Mouse (Mus musculus) MN1 (cell line): Measurements from ENCODE around the gene Col27a1.
"Not testable (repeated sequence)": the region's sequence is repeated elsewhere in the genome, so short reads cannot be mapped to it uniquely, and the experiment has no call there.

ENCODE experiments used
- DNase-seq: peaks from one replicate; pipeline ENCODE4 v3.0.0-alpha.2; 2016; ENCODE audit warnings: low spot score

The Col27a1 gene

DNA sequence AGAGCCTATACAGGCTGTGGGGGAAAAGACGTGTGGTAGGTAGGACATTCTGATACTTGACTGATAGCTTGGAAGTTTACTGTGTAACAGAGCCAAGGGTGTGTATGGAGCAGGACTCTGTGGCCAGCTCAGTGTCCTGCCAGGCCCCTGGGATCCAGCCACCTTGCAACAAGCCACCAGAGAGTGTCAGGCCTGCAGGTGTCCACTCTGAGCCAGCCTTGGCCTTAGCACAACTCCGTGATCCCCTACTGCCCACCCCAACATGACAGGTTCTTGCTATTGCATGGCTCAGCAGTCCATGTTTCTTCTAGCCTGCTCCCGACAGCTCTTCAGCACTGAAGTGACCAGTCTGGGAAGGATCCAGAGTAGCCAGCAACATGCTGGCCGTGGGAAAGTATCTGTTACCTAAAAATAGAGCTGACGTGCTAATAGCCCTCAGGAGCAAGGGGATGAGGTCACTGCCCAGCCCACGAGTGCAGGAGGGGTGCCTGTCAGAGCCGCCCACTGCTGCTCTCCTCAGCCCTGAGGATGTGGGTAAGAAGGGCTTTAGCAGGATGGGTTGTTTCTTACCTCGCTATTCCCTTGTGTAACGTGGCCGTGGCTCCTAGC is 96.5 kb downstream of the Col27a1 start:
- DNase-seq: no peak

DNA sequence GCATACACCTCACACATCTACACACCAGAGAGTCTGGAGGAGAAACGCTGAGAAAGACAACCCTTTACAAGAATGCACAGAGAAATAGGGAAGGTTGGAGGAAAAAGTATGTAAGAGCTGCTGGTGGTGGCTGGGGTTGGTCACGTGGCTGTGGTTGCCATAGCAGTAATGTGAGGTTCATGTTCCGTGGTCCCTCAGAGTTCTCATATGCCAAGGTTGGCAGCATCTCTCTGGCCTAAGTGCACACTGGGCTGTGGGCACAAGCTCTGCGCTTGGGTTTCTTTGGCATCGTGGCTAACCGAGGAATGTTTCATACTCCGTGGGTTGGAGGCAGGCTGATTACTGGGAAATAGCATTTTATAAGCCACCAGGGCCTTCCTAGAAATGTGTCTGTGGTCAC is 97.6 kb downstream of the Col27a1 start:
- DNase-seq: no peak

DNA sequence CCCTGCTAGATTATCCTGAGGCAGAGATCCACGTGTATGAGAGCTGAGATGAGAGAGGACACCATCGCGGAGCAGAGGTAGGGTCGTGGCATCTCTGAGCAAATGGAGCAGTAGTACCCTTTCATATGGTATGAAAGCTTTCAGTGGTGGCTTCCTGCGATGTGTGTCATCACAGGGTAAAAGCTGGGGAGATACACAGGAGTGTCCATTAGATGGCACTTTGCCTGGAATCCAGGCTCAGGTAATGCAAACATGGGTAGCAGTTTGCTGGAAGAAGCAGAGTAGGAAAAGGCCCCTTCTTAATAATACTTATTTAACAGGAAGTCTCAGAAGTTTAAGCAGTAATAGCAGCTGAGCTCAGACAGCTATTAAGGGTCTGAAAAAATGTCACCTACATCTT is 100.3 kb downstream of the Col27a1 start:
- no peak for DNase-seq

DNA sequence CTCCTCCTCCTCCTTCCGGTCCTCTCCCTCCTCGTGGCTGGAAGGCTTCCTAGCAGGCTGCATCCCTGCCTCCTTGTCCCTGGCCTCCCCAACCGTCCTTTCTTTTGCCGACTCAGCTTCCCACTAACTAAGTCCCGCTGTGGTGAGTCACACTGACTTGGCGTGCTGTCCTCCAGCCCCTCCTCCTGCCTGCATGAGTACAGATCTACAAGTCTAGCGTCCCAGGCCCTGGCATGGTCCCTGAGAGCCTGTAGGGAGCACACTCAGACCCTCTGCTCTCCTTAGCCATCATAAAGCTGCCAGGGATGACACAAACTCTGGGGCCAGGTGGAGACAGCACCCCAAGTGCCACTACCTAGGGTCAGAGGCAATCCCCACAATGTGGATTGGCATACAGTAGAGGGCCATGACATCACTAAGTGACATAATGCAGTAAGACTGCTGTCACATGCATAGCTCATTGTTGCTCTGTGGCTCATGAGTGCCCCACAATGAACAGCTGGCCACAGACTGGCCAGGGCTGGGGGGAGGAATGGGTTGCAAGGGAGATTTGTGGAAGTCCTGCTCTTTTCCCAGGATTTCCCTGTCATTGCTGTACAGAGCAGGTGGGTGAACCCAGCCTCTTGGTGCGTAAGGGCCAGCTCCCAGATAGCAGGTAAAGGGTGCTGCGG is 102.4 kb downstream of the Col27a1 start:
- DNase-seq: no peak

DNA sequence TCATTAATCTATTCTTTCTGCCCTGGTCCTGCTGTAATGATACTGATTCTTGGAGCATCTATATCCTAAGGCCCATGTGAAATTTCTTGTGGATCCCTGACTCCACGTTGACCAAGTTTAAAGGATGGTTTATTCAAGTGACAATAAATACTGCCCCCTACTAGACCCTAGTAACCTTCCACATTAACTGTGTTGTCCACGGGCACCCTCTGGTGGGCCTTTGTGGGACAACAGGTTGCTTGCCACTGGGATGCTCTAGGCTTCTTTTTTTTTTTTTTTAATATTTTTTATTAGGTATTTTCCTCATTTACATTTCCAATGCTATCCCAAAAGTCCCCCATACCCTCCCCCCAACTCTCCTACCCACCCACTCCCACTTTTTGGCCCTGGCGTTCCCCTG is 105.8 kb downstream of the Col27a1 start:
- not testable (repeated sequence) for DNase-seq

DNA sequence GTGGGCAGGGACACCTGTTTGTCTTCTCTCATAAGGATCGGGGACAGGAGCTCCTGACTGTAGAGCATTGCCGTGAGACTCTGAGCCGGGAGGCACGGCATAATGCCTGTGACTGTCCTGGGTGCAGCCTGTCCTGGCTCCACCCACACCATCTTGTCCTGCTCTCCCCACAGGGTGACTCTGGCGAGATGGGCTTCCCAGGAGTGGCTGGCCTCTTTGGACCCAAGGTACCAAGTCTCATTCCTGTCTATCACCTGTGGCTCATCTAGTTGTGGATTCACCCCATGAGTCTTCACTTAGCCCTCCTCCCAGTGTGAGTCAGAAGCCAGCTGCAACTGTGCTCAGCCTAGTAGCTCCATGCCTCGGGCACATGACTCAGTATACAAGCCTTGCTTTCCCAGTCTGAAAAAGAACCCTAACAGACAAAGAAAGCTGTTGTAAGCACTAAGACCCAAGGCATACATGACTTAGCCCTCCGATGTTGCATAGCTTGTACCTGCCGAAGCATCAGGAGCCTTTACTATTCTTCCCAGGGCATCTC is 109.5 kb downstream of the Col27a1 start:
- no peak for DNase-seq

GRCm38 (mm10) chr4:63333403-63333802 is 119.6 kb downstream of the Col27a1 start:
- no peak for DNase-seq

GRCm38 (mm10) chr4:63338414-63339076 is 124.7 kb downstream of the Col27a1 start:
- no peak for DNase-seq

DNA sequence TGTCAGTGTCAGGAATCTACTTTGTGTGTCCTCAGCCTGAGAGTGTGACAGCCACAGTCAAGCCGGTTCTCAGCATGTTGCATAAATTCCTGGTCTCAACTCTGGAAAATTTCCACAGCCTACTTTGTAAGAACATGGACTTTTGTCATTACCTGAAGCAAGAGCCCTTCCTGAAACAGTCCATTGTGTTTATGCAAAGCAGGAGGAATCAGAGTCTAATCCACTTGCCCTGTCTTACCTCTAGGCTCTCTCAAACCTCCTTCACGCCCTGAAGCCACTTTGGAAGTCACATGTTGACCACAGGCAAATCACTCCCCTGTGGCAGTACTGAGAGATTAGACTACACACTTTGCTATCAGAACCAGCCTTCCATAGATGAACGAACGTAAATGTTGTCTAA is 128.7 kb downstream of the Col27a1 start:
- DNase-seq: no peak

DNA sequence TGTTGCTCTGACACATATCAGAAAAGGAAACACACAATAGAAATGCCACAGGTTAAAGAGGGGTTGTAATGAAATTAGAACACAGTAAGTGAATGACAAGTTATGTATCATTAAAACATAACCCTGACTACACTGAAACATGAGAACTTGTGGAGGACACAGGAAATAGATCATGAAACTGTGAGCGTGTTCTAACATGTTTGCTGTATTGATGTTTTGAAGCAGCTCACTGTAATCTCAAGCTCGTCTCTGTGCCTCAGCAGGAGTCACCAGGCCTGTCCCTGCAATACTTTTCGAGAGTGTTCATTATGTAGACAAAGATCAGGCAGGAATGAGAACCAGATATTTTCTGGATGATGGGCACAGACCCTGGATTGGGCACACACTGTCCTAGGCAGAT is 129.8 kb downstream of the Col27a1 start:
- DNase-seq: no peak

DNA sequence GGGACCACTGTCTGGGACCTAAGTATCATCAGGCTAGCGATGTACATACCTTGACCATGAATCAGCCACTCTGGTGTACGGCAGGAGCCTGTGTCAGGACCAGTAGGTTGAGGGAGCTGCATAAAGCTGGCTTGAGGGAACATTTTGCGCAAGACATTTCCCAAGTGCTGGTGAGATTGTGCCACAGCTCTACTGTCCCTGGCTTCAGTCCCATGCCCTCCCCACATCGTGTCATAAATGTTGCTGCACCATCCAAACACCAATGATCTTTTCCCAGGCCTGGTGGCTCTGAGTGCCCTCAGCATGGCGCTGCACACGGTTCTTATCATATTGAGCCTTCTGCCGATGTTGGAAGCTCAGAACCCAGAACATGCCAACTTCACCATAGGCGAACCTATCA is 130.5 kb downstream of the Col27a1 start, which contains the start of gene Orm1:
TSS of gene Orm1 (plus strand) at position 266 of the 400 bp plus-strand sequence.
- no peak for DNase-seq

- DNase-seq: no peak
Measured at GRCm38 (mm10) chr4:63345261-63345660, 131.5 kb downstream of the Col27a1 start.

- DNase-seq: no peak
Measured at GRCm38 (mm10) chr4:63346659-63347058, 132.9 kb downstream of the Col27a1 start.

- DNase-seq: no peak
Measured at GRCm38 (mm10) chr4:63348524-63348923, 134.7 kb downstream of the Col27a1 start.

DNA sequence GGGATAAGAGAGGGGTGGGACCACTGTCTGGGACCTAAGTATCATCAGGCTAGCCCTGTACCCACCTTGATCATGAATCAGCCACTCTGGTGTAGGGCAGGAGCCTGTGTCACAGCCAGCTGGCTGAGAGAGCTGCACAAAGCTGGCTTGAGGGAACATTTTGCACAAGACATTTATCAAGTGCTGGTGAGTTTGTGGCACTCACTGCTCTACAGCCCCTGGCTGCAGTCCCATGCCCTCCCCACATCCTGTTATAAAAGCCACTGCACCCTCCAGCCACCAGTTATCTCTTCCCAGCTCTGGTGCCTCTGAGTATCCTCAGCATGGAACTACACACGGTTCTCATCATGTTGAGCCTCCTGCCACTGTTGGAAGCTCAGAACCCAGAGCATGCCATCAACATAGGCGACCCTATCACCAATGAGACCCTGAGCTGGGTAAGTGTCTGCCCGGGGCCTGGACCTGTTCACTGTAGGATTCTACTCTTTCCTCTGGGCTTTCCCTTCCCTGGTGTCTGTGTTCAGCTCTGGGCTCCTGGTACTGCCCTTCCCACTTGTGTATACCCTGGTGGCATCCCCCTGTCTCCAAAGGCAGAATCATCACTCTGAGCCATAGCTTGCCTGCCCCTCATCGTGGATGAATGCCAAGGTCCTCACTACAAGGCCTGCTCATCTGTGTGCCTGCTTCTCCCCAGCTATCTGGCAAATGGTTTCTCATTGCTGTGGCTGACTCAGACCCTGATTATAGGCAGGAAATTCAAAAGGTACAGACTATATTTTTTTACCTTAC is 142.3 kb downstream of the Col27a1 start, which contains the start of gene Orm3:
TSS of gene Orm3 (plus strand) at position 286 of the 789 bp plus-strand sequence.
- DNase-seq: no peak

DNA sequence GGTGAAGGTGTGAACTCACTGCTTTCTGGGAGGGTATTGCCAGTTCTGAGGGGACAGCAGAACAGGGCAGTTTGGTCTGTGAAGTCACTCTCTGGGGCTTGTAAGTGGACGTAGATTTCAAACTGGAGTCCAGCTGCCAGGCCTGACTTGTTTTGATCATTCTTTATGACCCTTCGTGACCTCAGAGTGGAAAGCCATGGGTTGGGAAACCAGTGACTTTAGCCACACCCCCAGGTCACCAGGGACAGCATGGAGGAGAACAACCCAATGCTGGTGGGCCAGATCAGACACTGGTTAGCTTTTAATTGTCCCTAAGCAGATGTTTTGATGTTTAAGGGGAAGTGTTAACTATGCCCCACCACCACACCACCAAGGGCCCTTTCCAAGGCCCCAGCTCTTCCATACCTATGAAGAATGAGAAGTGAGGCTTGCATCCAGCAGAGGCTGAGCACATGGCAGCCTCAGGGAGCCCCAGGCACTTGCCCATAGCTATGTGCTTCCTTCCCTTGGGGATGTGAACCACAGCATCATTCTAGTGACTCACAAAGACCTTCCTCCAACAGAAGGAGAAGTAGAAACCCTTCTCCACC is 143.3 kb downstream of the Col27a1 start:
- DNase-seq: no peak

DNA sequence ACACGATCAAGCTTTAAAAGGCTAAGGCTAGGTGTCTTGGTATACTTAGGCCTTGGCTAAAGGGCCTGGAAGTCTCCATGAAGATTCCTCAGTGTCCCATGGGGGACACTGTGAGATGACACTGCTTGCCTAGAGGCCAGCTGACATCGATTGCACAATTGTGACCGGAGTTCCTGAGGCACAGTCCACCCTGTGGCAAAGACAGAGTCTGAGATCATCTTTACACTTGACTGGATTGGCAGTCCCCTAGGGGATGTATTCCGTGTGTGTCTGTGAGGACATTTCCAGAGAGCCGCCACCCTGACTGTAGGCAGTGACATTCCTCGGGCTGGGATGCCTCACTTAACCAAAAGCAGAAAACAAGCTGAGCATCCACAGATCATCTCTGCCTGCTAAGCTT is 146.1 kb downstream of the Col27a1 start:
- no peak for DNase-seq

- DNase-seq: no peak
Measured at GRCm38 (mm10) chr4:63362150-63362549, 148.3 kb downstream of the Col27a1 start, which contains the start of gene Orm2. TSS of gene Orm2 (plus strand) at chr4:63362449.

- DNase-seq: peak; percentile 68
Measured at GRCm38 (mm10) chr4:63368577-63368976, 154.8 kb downstream of the Col27a1 start.

DNA sequence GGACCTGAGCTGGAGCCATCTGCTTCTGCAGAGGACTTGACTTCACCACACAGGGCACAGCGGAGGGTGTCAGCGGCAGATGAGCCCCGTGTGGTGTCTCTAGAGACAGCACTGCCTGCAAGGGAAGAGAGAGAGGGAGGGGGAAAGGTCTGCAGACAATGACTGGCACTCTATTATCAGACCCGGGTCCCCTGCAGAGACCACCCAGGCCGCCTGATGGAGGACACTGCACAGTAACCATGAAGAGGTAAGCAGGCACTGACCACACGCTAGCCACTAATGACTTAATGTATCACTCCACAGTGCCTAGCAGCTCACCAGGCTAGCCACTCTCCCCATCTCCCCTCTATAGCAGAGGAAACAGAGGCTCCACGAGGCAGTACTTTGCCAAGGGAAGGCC is 157.1 kb downstream of the Col27a1 start:
- no peak for DNase-seq

DNA sequence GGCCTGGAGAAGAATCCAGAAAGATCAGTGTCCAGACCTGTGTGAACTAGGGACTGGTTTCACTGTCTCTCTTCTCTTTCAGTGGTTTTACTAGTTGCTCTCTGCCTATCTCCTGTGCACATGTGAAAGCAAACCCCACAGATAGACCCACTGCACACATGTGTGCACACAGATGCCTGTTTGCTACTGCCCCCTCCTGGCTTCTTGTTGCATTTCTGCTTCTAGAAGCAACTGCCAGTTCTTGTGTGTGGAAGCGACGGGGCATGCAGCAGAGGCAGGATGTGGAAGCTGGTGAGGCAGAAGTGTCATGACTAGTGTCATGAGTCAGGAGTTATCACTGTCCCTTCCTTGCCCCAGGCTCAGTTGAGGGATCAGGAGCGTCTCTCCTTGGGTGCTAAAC is 158.1 kb downstream of the Col27a1 start:
- peak; percentile 9 for DNase-seq

GRCm38 (mm10) chr4:63373404-63373803 is 159.6 kb downstream of the Col27a1 start:
- no peak for DNase-seq
